Mouse (Mus musculus) right cerebral cortex, adult 18-20 months (tissue): ENCODE measurements at regions not wholly inside any gene's neighbourhood (a gene's known extent, or its start where the extent isn't known, plus 50 kb on each side); places are given as distances from the start of the nearest gene placed in this dataset.

Experiments
- DNase-seq: peaks from one replicate; pipeline ENCODE4 v3.0.0; 2022; ENCODE audit warnings: mixed read lengths

DNA sequence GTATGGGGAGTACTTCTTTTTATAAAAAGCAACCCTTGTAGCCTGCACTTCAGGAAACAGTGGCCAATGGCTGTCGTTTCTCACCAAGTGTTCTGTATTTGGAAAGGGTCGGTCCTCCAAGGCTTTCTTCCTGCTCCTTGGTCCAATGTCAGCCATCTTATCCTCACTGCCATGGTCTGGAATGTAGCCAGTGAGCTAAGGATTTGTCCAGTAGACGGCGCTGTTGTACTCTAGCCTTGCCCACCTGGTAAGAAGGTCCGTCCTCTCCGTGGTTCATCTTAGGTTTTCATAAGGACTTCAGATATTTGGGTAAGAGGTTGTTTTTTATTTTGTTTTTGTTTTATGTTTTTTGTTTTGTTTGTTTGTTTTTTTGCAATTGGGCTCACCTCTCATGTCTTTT, 72.8 kb upstream of the Slc25a13 start:
- peak; percentile 48 for DNase-seq

DNA sequence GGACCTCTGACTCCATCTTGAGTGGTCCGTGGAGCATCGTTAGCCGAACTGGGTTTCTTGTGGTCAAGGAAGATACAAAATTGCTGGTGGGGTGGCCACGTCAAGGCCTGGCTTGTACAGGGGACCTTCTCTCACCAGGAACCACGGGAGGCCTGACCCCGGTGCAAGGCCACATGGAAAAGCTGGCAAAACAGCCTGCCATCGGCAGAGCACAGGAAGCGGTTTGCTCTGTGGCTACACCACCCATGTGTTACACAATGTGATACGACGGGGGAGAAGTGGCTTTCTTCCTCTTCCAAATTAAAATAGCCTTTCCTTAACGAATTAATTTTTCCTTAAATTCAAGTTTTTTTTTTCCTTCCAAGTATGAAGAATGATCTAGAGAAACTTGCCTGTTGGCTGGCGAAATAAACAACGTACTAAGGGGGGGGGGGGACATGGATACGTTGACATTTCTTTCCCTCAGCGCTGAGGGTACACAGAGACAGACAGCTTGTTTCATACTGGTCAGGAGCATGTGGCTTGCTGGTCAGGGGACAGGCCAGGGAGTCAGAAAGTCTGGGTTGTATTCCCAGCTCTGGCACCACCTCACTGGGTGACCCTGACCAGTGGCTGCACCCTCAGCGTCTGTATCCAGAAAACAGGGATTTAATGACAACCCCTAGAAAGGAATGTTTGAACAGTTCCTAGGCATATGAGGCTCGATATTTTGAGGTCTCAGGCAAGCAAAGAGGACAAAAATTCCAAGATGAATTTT, 64.0 kb upstream of the Slc25a13 start:
- no peak for DNase-seq

DNA sequence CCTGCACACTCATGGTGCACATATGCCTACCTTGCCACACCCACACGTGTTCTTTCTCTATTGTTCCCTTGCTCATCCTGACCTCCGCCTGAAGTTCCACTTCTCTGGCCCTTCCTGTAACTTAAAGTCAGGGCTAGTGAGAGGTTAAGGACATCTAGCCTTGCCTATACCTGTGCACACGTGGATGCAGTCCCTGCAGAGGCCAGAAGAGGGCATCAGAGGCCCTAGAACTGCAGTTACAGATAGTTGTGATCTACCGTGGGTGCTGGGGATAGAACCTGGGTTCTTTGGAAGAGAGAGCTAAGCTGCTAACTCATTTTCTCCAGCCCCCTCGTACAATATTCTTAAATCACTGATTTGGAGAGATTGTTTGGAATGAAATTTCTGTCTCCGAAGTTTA, 62.7 kb upstream of the Slc25a13 start:
- no peak for DNase-seq

DNA sequence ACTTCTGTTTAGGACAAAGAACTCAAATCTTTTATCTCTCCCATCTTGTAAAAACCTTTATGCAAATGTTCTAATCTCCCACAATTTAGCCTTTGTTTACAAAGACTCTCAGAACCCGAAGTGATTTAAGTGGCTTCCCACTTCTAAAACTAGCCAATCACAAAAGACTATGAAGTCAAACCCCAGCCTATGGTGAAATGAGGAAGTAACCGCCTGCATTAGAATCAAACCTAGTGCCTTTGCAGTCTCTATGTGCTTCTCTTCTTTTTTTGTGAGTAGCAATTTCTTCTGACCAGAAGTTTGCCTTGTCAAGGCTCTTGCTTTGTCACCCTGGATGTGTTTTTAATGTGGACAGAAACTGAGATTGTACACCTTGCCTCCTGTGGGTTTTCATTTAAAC, 53.6 kb upstream of the Slc25a13 start:
- DNase-seq: no peak
